Comparison of ENCODE assay signal across 8 mouse cellular contexts in the genomic region with DNA sequence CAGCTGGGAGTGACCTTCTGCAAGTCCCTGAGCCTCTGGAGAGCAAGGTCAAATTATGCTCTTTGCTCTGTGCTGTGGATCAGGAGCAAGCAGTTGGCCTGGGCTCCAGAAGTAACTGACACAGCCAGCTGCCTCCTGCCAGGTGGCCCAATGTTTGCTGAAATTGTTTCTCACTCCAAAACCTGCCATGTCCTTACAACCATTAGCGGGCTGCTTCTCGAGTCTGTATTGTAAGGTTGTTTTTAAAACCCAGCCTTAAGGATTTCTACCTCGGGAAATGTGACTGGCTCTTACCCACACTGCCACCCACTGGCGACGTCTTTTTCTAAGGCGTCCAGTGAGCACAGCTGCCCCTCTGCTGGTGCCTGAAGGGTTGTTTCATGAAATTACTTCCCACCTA. TPM values are rescaled to one million over a fixed set of nuclear protein-coding genes. Genes with fewer than 3 reads are reported as not detected.
DNase-seq lines count a peak whose midpoint lies in the region; ATAC-seq lines count a peak whose summit lies in the region.
"Had no signal": no experiment of that assay in that cellular context is flagged by ENCODE, and none has a peak within 500 bp of the region (broad histone marks: within the 10 kb centered on the region; RNA-seq: fewer than 3 reads in every experiment).

No protein-coding gene starts in this region.

- H3K4me2 ChIP-seq in hindbrain, embryonic 14.5 days (replicated peaks), result 0 out of 2 replicates have a peak overlapping the region, but pooled peaks have one; percentile 15
- H3K4me2 ChIP-seq: midbrain, embryonic 12.5 days had no signal

- H3K4me3 ChIP-seq in embryonic facial prominence, embryonic 10.5 days, result no peak overlapping the region
- no peak overlapping the region for H3K4me3 ChIP-seq in hindbrain, embryonic 14.5 days (replicated peaks; ENCODE audit: low read length)
- H3K4me3 ChIP-seq: midbrain, embryonic 12.5 days had no signal

- H3K36me3 ChIP-seq in embryonic facial prominence, embryonic 10.5 days (replicated peaks), result no peaks in the 10 kb centered on the region
- no peaks in the 10 kb centered on the region for H3K36me3 ChIP-seq in hindbrain, embryonic 14.5 days (replicated peaks; ENCODE audit: control insufficient read depth, insufficient read depth)
- H3K36me3 ChIP-seq: midbrain, embryonic 12.5 days had no signal

- no peak overlapping the region for H3K9ac ChIP-seq in hindbrain, embryonic 14.5 days
- H3K9ac ChIP-seq: midbrain, embryonic 12.5 days had no signal

- peaks cover 25% of the 10 kb centered on the region for H3K4me1 ChIP-seq in embryonic facial prominence, embryonic 10.5 days
- peaks cover 25% of the 10 kb centered on the region for H3K4me1 ChIP-seq in hindbrain, embryonic 14.5 days (replicated peaks; ENCODE audit: control insufficient read depth, insufficient read depth, low read length)

- DNase-seq in layer of hippocampus, postnatal 10 days (ENCODE audit: low spot score in 2 of 2), result peak; percentile 60 to 78
- no peak for DNase-seq in layer of hippocampus, adult 9-10 months (ENCODE audit: low spot score)
- DNase-seq in ZHBTc4 (ENCODE audit: low read depth, low spot score), result peak; percentile 39
- DNase-seq in embryonic facial prominence, embryonic 10.5 days (ENCODE audit: low spot score), result peak; percentile 68
- peak; percentile 78 for DNase-seq in hindbrain, embryonic 14.5 days (ENCODE audit: low spot score)
- peak; percentile 78 for DNase-seq in lung, postnatal 14 days
- peak; percentile 34 to 52 for DNase-seq in spleen, postnatal 14 days (ENCODE audit: low spot score in 2 of 2)

- no peaks in the 10 kb centered on the region for H3K9me3 ChIP-seq in embryonic facial prominence, embryonic 10.5 days
- H3K9me3 ChIP-seq in hindbrain, embryonic 14.5 days (ENCODE audit: control insufficient read depth, low read length), result no peaks in the 10 kb centered on the region
- H3K9me3 ChIP-seq: midbrain, embryonic 12.5 days had no signal

- ATAC-seq in hindbrain, embryonic 14.5 days (ENCODE audit: low FRiP score), result no peak

- H3K27me3 ChIP-seq in embryonic facial prominence, embryonic 10.5 days (replicated peaks; ENCODE audit: low read depth, poor library complexity, severe bottlenecking), result 0 out of 2 replicates have a peak, but pooled peaks cover 18% of the 10 kb centered on the region
- no peaks in the 10 kb centered on the region for H3K27me3 ChIP-seq in hindbrain, embryonic 14.5 days (ENCODE audit: control insufficient read depth, insufficient read depth, low read length)
- H3K27me3 ChIP-seq: midbrain, embryonic 12.5 days had no signal

- no peak overlapping the region; the same call in 1 of the 2 replicates for H3K27ac ChIP-seq in embryonic facial prominence, embryonic 10.5 days (replicated peaks)
- no peak overlapping the region for H3K27ac ChIP-seq in hindbrain, embryonic 14.5 days
- H3K27ac ChIP-seq: midbrain, embryonic 12.5 days had no signal

- 4% methylated on average over 6 of the region's 6 CpGs for whole genome bisulfite sequencing in embryonic facial prominence, embryonic 10.5 days
- WGBS in hindbrain, embryonic 14.5 days, result 2% methylated on average over 6 of the region's 6 CpGs

RNA-seq across cellular contexts. Expression of a gene that starts 5.0 kb away (rescaled TPM):
- total RNA-seq in layer of hippocampus, postnatal 10 days (2021), result 10 to 100 TPM; 44.9 to 54.0 TPM
- 7.9 and 8.1 TPM in 2 replicates for polyA plus RNA-seq in embryonic facial prominence, embryonic 10.5 days (2016; fragmentation: Nextera tagmentation; extraction: Ambion mirVana)
- 5.4 and 5.8 TPM in 2 replicates for polyA plus RNA-seq in hindbrain, embryonic 14.5 days (2014; fragmentation: Nextera tagmentation; extraction: Ambion mirVana)
